Mouse (Mus musculus) retina, adult 2 months (tissue): ENCODE data around the gene Sh3pxd2a.

Experiments
- DNase-seq: peaks from one replicate; pipeline ENCODE4 v3.0.0-alpha.2; 2012; ENCODE audit warnings: low read depth, low spot score

Gene Sh3pxd2a

DNA sequence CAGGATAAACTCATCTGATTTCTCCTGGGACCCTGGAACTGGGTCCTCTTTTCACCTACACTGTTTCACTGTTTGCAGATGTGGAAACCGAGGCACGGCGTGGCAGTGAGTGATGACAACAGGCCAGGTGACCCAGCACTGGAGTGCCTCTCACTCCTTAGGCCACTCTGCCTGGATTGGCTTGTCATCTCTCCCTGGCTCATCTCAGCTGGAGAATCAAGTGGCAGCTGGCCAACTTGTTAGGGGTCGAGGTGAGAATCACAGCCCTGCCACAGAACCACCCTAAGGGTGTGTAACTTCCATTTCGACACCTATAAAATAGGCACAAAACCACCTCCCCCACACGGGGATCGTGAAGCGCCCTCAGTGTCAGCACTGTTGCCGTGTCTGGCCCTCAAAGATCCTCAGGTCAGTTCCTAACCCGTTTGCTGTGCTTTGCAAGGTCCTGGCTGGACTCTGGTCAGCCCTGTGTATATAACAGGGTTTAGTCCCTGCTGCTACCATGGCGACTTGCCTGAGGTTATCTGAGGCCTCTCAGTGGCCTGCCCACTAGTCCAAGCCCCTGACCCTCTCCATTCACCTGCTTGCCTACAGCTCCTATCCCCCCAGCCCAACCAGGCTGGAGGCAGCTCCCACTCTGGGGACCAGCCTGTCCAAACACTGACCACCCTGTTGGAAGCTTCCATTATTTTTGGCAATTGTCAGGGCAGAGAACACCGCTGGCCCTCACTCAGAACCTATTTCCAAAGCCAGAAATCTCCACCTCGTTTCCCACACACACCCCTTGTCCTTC is 6.3 kb downstream of the Sh3pxd2a start:
- no peak for DNase-seq

- DNase-seq = no peak
Observed at GRCm38 (mm10) chr19:47456021-47456420, 8.2 kb downstream of the Sh3pxd2a start.

DNA sequence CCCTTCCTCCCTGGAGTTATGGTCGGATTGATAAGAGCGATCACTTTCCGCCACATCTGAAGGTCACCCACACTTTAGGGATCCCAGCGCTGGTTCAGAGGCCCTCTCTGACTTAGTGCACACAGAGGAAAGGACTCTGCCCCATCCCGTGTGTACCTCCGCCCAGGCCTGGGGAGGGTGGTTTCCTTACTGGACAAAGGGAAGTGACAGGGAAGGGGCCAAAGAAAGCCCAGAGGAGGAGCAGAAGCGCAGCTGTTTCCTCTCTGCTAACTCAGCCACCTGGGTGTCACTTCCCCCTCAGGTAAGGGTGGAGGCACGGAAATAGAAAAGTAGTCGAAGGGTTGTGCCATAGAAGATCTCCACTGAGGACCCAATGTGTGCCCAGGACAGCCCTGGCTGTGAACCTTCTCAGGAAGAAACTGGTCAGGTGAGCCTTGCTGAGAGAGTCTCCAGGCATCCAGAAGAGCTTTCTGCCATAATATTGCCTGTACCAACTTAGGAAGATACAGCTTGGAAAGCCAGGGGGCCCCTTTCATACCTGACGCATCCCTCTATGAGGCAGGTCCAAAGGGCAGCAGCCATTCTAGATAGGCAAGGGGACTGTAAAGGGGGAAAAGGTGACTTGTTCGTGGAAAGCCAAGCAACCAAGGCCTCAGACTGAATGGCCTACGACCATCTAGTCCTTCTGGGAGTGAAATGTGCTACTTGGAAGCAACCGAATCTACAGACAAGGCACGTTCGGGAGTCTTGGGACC is 9.0 kb downstream of the Sh3pxd2a start:
- no peak for DNase-seq

- DNase-seq = no peak
Observed at GRCm38 (mm10) chr19:47454167-47455000, 9.8 kb downstream of the Sh3pxd2a start.

DNA sequence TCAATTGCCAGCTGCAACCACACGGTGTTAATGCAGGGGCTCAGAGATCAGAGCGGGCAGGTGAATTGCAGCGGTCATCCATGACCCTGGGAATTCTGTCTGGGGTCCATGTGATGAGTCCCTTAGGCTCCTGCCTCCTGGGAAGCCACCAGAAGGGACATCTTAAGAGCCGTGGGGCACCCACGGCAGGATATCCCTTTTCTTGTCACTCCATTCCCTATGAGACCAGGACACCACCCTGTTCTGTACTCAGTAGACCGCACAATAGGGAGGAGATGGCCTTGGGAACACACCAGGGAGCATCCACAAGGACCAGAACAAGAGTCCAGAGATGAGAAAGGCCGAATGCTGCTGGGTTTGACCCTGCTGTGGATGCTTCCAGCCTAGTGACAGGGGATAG is 10.8 kb downstream of the Sh3pxd2a start:
- no peak for DNase-seq

DNA sequence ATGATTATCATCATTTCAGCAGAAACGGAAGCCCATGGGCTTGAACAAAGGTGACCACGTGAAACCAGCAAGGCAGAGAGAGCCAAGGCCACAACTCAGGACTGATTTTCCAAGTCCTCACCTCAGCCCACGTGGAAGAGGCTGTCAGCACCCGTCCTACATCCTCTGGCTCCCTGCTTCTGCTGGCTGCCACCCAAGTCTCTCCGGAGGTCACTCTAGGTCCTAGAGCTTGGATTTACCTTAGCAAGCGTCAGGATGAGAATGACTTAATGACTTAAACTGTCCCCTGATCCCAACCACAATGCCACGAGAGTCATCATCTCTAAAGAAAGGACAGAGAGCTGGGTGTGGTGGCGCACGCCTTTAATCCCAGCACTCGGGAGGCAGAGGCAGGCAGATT is 11.5 kb downstream of the Sh3pxd2a start:
- no peak for DNase-seq

DNA sequence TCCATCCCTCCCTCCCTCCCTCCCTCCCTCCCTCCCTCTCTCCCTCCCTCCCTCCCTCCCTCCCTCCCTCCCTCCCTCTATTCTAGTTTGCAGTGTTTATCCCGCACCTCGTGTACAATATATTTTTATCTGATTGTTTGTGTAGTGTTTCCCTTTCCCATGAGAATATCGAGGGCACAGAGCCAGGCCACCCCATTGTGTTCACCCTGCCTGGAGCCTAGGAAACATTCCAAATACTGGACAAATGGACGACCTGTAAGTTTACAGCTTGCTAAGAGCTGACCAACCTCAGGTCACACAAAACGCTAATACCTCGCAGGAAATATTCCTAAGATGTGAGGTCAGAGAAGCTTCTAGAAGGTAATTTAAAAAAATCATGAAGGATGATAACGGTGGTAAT is 12.0 kb downstream of the Sh3pxd2a start:
- DNase-seq = no peak

DNA sequence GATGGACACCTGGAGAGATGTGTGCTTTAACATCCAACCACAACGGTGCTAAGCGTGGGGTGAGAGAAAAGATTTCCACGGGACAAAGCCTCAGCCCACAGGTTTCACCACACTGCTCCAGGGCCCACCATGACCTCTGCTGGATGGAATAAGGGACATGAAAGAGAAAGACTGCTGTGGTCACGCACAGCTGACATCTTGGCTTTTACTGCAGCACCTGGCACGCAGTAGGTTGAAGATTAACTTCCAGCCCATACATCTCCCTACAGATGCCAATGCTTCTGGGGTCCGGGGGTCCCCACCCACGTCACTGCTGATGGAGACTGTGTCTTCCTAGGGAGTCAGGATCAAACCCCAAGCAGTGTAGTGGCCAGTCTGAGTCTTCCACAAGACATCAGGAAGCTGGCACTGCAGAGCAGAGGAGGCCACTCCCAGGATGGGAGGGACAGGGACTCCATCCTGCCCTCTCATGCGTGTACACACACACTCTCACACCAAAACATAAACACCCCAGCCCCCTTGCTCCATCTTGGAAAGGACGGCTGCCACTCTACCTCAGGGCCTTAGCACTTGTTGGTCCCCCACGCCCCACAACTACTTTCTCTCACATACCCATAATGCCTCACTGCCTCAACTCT is 12.6 kb downstream of the Sh3pxd2a start:
- DNase-seq = no peak

GRCm38 (mm10) chr19:47450261-47451137 is 13.7 kb downstream of the Sh3pxd2a start:
- no peak for DNase-seq

- DNase-seq = no peak
Observed at GRCm38 (mm10) chr19:47449513-47450227, 14.5 kb downstream of the Sh3pxd2a start.

GRCm38 (mm10) chr19:47448618-47449151 is 15.5 kb downstream of the Sh3pxd2a start:
- no peak for DNase-seq

DNA sequence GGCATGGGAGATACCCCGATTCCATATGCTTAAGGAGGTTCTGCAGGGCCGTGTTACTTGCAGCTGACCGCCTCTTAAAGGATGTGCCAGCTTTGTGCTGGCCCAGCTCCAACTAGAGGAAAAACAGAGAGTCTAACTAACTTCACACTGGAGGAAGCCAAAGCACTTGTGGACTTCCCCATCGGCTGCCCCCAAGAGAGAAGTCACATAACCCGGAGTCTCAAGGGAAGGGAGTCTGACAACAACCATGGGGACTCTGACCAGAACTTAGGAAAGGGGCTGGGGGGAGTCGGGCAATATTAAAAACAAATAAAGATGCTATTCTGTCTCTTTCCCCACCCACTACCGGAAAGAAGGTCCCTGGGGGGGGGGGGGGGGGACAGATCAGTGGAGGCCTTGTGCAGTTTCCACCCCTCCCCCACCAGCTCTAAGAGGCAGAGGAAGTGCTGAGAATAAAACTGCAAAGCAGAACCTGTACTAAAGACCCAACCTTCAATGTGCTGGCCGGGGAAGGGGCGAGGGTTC is 17.3 kb downstream of the Sh3pxd2a start:
- no peak for DNase-seq

- DNase-seq = no peak
Observed at GRCm38 (mm10) chr19:47446130-47446529, 18.1 kb downstream of the Sh3pxd2a start.

DNA sequence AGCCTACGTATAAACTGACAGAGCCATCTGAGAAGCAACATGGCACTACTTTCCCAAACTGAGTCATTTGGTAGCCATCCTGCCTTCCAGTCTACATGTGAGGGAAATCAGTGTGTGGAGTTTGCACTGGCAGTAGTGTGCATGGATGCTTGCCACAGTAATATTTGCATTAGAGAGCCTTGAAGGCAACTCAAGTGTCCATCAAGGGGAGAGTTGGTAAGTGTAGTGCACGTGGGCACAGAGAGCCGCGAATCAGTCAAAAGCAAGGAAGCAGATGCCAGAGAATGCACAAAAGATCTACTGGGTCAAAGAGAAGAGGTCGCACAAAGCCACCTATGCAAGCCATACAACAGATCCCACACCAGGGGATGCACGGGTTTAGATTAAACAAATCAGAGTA is 18.5 kb downstream of the Sh3pxd2a start:
- no peak for DNase-seq

DNA sequence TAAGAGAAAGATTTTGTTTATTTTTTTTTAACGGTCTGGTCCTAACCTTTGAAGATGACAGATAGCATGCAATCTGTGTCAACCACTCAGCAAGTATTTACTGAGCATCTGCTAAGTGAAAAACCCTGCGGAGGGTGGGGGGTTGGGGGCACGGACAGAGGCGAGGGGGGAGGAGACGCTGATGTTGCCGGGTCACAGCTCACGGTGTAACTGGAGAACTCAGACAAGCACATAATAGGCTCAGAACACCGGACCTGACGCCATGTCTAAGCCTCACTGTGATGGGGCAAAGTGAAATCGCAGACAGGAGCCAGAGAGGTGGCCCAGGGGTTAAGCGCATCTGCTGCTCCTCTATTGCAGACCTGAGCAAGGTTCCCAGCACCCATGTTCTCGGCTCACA is 19.7 kb downstream of the Sh3pxd2a start:
- DNase-seq = no peak

- DNase-seq = no peak
Observed at GRCm38 (mm10) chr19:47442294-47442627, 21.9 kb downstream of the Sh3pxd2a start.

DNA sequence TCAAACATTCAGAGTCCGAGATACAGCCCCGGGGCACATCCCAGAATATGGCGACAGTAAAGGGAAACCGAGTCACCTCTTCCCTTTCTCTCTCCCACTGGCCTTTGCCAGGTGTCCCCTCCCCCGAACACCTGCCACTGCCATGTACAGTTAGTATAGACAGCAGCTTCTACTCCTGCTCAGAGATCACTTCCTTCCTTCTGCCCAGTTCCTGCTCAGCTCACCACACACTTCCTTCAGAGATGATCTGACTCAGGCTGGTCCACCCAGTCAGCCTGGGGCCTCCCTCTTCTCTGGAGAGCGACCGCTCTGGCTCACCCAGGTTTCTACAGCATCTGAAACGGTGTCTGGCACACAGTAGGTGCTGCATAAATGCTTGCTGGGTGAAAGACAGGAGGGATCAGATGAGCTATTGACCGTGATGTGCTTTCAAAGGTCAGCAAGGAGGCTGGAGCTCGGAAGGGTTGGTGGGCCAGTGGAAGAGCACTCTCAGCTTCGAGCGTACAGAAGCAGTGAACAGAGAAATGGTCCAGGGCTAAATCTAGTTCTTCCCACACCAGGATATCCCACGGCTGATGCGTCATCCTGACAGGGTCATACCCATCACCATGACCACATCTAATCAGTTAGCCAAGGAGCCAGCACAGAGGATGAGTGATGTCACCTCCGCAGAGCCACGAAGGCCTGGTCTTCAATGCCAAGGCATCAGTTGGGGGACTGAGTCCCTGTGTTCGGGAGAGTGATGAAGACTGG is 22.5 kb downstream of the Sh3pxd2a start:
- DNase-seq = no peak

- DNase-seq = no peak
Observed at GRCm38 (mm10) chr19:47440967-47441366, 23.2 kb downstream of the Sh3pxd2a start.

GRCm38 (mm10) chr19:47440435-47440803 is 23.8 kb downstream of the Sh3pxd2a start:
- no peak for DNase-seq
